In genomic region chr2:130613091-130613490, GRCm38 (mm10) we compare ENCODE assay signal across 10 mouse cellular contexts. TPM values are rescaled to one million over a fixed set of nuclear protein-coding genes. Genes with fewer than 3 reads are reported as not detected.
DNase-seq lines count a peak whose midpoint lies in the region; ATAC-seq and TF ChIP-seq lines count a peak whose summit lies in the region.
"Had no signal": no experiment of that assay in that cellular context is flagged by ENCODE, and none has a peak within 500 bp of the region (broad histone marks: within the 10 kb centered on the region; RNA-seq: fewer than 3 reads in every experiment).

No protein-coding gene starts in this region.

- H3K9ac ChIP-seq in kidney, embryonic 14.5 days (ENCODE audit: low read depth, low read length): no peak overlapping the region
- no peak overlapping the region for H3K9ac ChIP-seq in ES-Bruce4 (ENCODE audit: low read depth, poor library complexity, severe bottlenecking)
- no peak overlapping the region for H3K9ac ChIP-seq in liver, postnatal 0 days (replicated peaks)
- H3K9ac ChIP-seq: neural tube, embryonic 12.5 days had no signal

- H3K4me3 ChIP-seq in kidney, embryonic 14.5 days (ENCODE audit: low read length): no peak overlapping the region
- no peak overlapping the region for H3K4me3 ChIP-seq in ES-Bruce4 (ENCODE audit: low read depth, low read length)
- H3K4me3 ChIP-seq in bone marrow macrophage, adult 2 months (ENCODE audit: insufficient read depth, low read length): no peak overlapping the region
- no peak overlapping the region for H3K4me3 ChIP-seq in liver, postnatal 0 days (ENCODE audit: low read depth, low read length)
- H3K4me3 ChIP-seq: neural tube, embryonic 12.5 days had no signal

- H3K27ac ChIP-seq in kidney, embryonic 14.5 days (ENCODE audit: low read depth, low read length): no peak overlapping the region
- no peak overlapping the region for H3K27ac ChIP-seq in ES-Bruce4 (ENCODE audit: insufficient read depth, low read length)
- H3K27ac ChIP-seq in bone marrow macrophage, adult 2 months (ENCODE audit: insufficient read depth, low read depth, low read length): no peak overlapping the region
- no peak overlapping the region for H3K27ac ChIP-seq in liver, postnatal 0 days (ENCODE audit: low read depth)
- H3K27ac ChIP-seq: neural tube, embryonic 12.5 days had no signal

- peaks cover 40% of the 10 kb centered on the region for H3K36me3 ChIP-seq in kidney, embryonic 14.5 days (ENCODE audit: control insufficient read depth, insufficient read depth, low read length)
- peaks cover 28% of the 10 kb centered on the region for H3K36me3 ChIP-seq in ES-Bruce4 (ENCODE audit: control insufficient read depth, insufficient read depth, low read length, poor library complexity, severe bottlenecking)
- H3K36me3 ChIP-seq in liver, postnatal 0 days (replicated peaks; ENCODE audit: insufficient read depth, low read length): peaks cover 19% of the 10 kb centered on the region

- no peak for TF ChIP-seq POLR2A in ES-Bruce4 (IDR thresholded peaks at IDR 0.05; ENCODE audit: insufficient read depth, low read length)
- TF ChIP-seq POLR2A in bone marrow macrophage, adult 2 months (IDR thresholded peaks at IDR 0.05; ENCODE audit: borderline replicate concordance, low read depth, low read length): no peak

- H3K9me3 ChIP-seq in kidney, embryonic 14.5 days (ENCODE audit: control insufficient read depth, low read length): no peaks in the 10 kb centered on the region
- no peaks in the 10 kb centered on the region for H3K9me3 ChIP-seq in ES-Bruce4 (replicated peaks; ENCODE audit: control insufficient read depth, insufficient read depth, low read length, poor library complexity, severe bottlenecking)
- no peaks in the 10 kb centered on the region for H3K9me3 ChIP-seq in liver, postnatal 0 days (ENCODE audit: low read length)
- H3K9me3 ChIP-seq: neural tube, embryonic 12.5 days had no signal

- 78% methylated on average over 3 of the region's 3 CpGs for WGBS in kidney, embryonic 14.5 days
- 68% methylated on average over 3 of the region's 3 CpGs for WGBS in liver, postnatal 0 days (ENCODE audit: insufficient replicate concordance)

- no peak for ATAC-seq in kidney, embryonic 14.5 days (ENCODE audit: low FRiP score, low TSS enrichment)
- ATAC-seq in liver, postnatal 0 days: no peak
- ATAC-seq in frontal cortex, adult (ENCODE audit: low TSS enrichment): no peak
- no peak for ATAC-seq in granulocyte monocyte progenitor cell, adult 5-6 weeks (replicated peaks; ENCODE audit: poor library complexity, severe bottlenecking)

- peak; percentile 40 for DNase-seq in kidney, adult 18-20 months
- no peak for DNase-seq in liver, postnatal 0 days
- no peak for DNase-seq in layer of hippocampus, adult 8-10 months (ENCODE audit: low spot score in 2 of 2)

- peak; percentile 69 for TF ChIP-seq CTCF in ES-Bruce4 (IDR thresholded peaks at IDR 0.05; ENCODE audit: low read depth, low read length)
- peak; percentile 34; the same call in 1 of the 2 replicates for TF ChIP-seq CTCF in bone marrow macrophage, adult 2 months (IDR thresholded peaks at IDR 0.05; ENCODE audit: low read depth, low read length)
- TF ChIP-seq CTCF in liver, postnatal 0 days (IDR thresholded peaks at IDR 0.05; ENCODE audit: low read depth): peak; percentile 66

- TF ChIP-seq EP300 in ES-Bruce4 (IDR thresholded peaks at IDR 0.05; ENCODE audit: insufficient read depth, low read depth, low read length): no peak
- no peak for TF ChIP-seq EP300 in liver, postnatal 0 days (IDR thresholded peaks at IDR 0.05; ENCODE audit: low read depth)

- H3K4me2 ChIP-seq in kidney, embryonic 14.5 days (replicated peaks; ENCODE audit: low read depth, low read length): no peak overlapping the region
- no peak overlapping the region for H3K4me2 ChIP-seq in liver, postnatal 0 days (ENCODE audit: low read depth, low read length)
- H3K4me2 ChIP-seq: heart, embryonic 11.5 days; neural tube, embryonic 12.5 days had no signal

- no peaks in the 10 kb centered on the region for H3K4me1 ChIP-seq in kidney, embryonic 14.5 days (ENCODE audit: control insufficient read depth, insufficient read depth, low read length)
- no peaks in the 10 kb centered on the region for H3K4me1 ChIP-seq in ES-Bruce4 (ENCODE audit: control insufficient read depth, insufficient read depth, low read length)
- H3K4me1 ChIP-seq in bone marrow macrophage, adult 2 months (ENCODE audit: control insufficient read depth, insufficient read depth, low read length): no peaks in the 10 kb centered on the region
- no peaks in the 10 kb centered on the region for H3K4me1 ChIP-seq in liver, postnatal 0 days (ENCODE audit: insufficient read depth)
- H3K4me1 ChIP-seq: neural tube, embryonic 12.5 days had no signal

- H3K27me3 ChIP-seq in kidney, embryonic 14.5 days (ENCODE audit: control insufficient read depth, insufficient read depth, low read length): no peaks in the 10 kb centered on the region
- H3K27me3 ChIP-seq in ES-Bruce4 (ENCODE audit: control insufficient read depth, insufficient read depth, low read length, poor library complexity, severe bottlenecking): no peaks in the 10 kb centered on the region
- no peaks in the 10 kb centered on the region for H3K27me3 ChIP-seq in liver, postnatal 0 days (ENCODE audit: insufficient read depth, low read length)
- H3K27me3 ChIP-seq: neural tube, embryonic 12.5 days had no signal

RNA-seq across cellular contexts. Expression of gene Fastkd5, which starts 16.7 kb away (rescaled TPM):
- 9.8 and 22.5 TPM in 2 replicates for polyA plus RNA-seq in kidney, embryonic 14.5 days (2014; fragmentation: Nextera tagmentation; extraction: Ambion mirVana)
- 21.5 and 22.5 TPM in 2 replicates for polyA plus RNA-seq in ES-Bruce4 (2011; ENCODE audit: insufficient read depth, insufficient read length, low read depth, missing spikeins)
- polyA plus RNA-seq in bone marrow macrophage, adult 2 months (2012; ENCODE audit: insufficient read depth, insufficient read length, missing spikeins): 4.4 and 6.1 TPM in 2 replicates
- 5.9 and 7.2 TPM in 2 replicates for polyA plus RNA-seq in liver, postnatal 0 days (2015; fragmentation: Nextera tagmentation; extraction: Ambion mirVana)
- 15.6 and 16.3 TPM in 2 replicates for total RNA-seq in granulocyte monocyte progenitor cell, adult 5-6 weeks (2014; fragmentation: Nextera tagmentation)
- total RNA-seq in granulocyte monocyte progenitor cell, adult 5-6 weeks (2017): 17.1 and 19.3 TPM in 2 replicates
- total RNA-seq in layer of hippocampus, adult 8-10 months (2022): 1 to 10 TPM; 7.3 to 9.6 (median 9.4) TPM

RNA-seq across cellular contexts. Expression of gene Ubox5, which starts 16.7 kb away (rescaled TPM):
- polyA plus RNA-seq in kidney, embryonic 14.5 days (2014; fragmentation: Nextera tagmentation; extraction: Ambion mirVana): 13.0 and 16.2 TPM in 2 replicates
- 10.4 and 11.6 TPM in 2 replicates for polyA plus RNA-seq in ES-Bruce4 (2011; ENCODE audit: insufficient read depth, insufficient read length, low read depth, missing spikeins)
- polyA plus RNA-seq in bone marrow macrophage, adult 2 months (2012; ENCODE audit: insufficient read depth, insufficient read length, missing spikeins): 5.0 and 6.1 TPM in 2 replicates
- polyA plus RNA-seq in liver, postnatal 0 days (2015; fragmentation: Nextera tagmentation; extraction: Ambion mirVana): 2.6 TPM in 2 replicates
- 7.0 and 9.3 TPM in 2 replicates for total RNA-seq in granulocyte monocyte progenitor cell, adult 5-6 weeks (2014; fragmentation: Nextera tagmentation)
- 5.9 and 10.0 TPM in 2 replicates for total RNA-seq in granulocyte monocyte progenitor cell, adult 5-6 weeks (2017)
- total RNA-seq in layer of hippocampus, adult 8-10 months (2022): 10 to 100 TPM; 10.3 to 12.1 (median 10.8) TPM

RNA-seq across cellular contexts. Expression of gene Lzts3, which starts 29.5 kb away (rescaled TPM):
- 3.7 and 4.7 TPM in 2 replicates for polyA plus RNA-seq in kidney, embryonic 14.5 days (2014; fragmentation: Nextera tagmentation; extraction: Ambion mirVana)
- polyA plus RNA-seq in ES-Bruce4 (2011; ENCODE audit: insufficient read depth, insufficient read length, low read depth, missing spikeins): 2.4 and 2.8 TPM in 2 replicates
- polyA plus RNA-seq in bone marrow macrophage, adult 2 months (2012; ENCODE audit: insufficient read depth, insufficient read length, missing spikeins): 2.8 and 3.3 TPM in 2 replicates
- polyA plus RNA-seq in liver, postnatal 0 days (2015; fragmentation: Nextera tagmentation; extraction: Ambion mirVana): 1.2 TPM in 2 replicates
- 1.2 TPM in 1 of 2 replicates, not detected in the other for total RNA-seq in granulocyte monocyte progenitor cell, adult 5-6 weeks (2014; fragmentation: Nextera tagmentation)
- total RNA-seq in granulocyte monocyte progenitor cell, adult 5-6 weeks (2017): 0.13 and 0.57 TPM in 2 replicates
- 100 to 1,000 TPM; 142 to 190 (median 164) TPM for total RNA-seq in layer of hippocampus, adult 8-10 months (2022)

RNA-seq across cellular contexts. Expression of gene Avp, which starts 30.7 kb away (rescaled TPM):
- not detected in 2 replicates for polyA plus RNA-seq in kidney, embryonic 14.5 days (2014; fragmentation: Nextera tagmentation; extraction: Ambion mirVana)
- not detected in 2 replicates for polyA plus RNA-seq in ES-Bruce4 (2011; ENCODE audit: insufficient read depth, insufficient read length, low read depth, missing spikeins)
- polyA plus RNA-seq in bone marrow macrophage, adult 2 months (2012; ENCODE audit: insufficient read depth, insufficient read length, missing spikeins): not detected in 2 replicates
- not detected in 2 replicates for polyA plus RNA-seq in liver, postnatal 0 days (2015; fragmentation: Nextera tagmentation; extraction: Ambion mirVana)
- total RNA-seq in granulocyte monocyte progenitor cell, adult 5-6 weeks (2014; fragmentation: Nextera tagmentation): not detected in 2 replicates
- not detected in 2 replicates for total RNA-seq in granulocyte monocyte progenitor cell, adult 5-6 weeks (2017)
- total RNA-seq in layer of hippocampus, adult 8-10 months (2022): 1 to 10 TPM in 3 of 4 experiments, not detected in 1; 1.2 to 3.0 (median 2.0) TPM
- polyA plus RNA-seq: neural tube, embryonic 12.5 days had no signal

RNA-seq across cellular contexts. Expression of gene Oxt, which starts 37.1 kb away (rescaled TPM):
- not detected in 2 replicates for polyA plus RNA-seq in kidney, embryonic 14.5 days (2014; fragmentation: Nextera tagmentation; extraction: Ambion mirVana)
- not detected in 2 replicates for polyA plus RNA-seq in ES-Bruce4 (2011; ENCODE audit: insufficient read depth, insufficient read length, low read depth, missing spikeins)
- not detected in 2 replicates for polyA plus RNA-seq in bone marrow macrophage, adult 2 months (2012; ENCODE audit: insufficient read depth, insufficient read length, missing spikeins)
- polyA plus RNA-seq in liver, postnatal 0 days (2015; fragmentation: Nextera tagmentation; extraction: Ambion mirVana): not detected in 2 replicates
- total RNA-seq in granulocyte monocyte progenitor cell, adult 5-6 weeks (2014; fragmentation: Nextera tagmentation): not detected in 2 replicates
- total RNA-seq in granulocyte monocyte progenitor cell, adult 5-6 weeks (2017): not detected in 2 replicates
- under 1 TPM in 1 of 4 experiments, not detected in 3; 0.97 TPM for total RNA-seq in layer of hippocampus, adult 8-10 months (2022)
- polyA plus RNA-seq: heart, embryonic 11.5 days; neural tube, embryonic 12.5 days had no signal
